Mouse (Mus musculus) myocyte (in vitro differentiated cells): ENCODE measurements at regions not wholly inside any gene's neighbourhood (a gene's known extent, or its start where the extent isn't known, plus 50 kb on each side); places are given as distances from the start of the nearest gene placed in this dataset.

Source experiments
- H3K27me3 ChIP-seq: one replicate; pipeline ENCODE4 v1.6.1; 2011; ENCODE audit not compliant: control insufficient read depth, insufficient read depth, insufficient read length
- H3K36me3 ChIP-seq: one replicate; pipeline ENCODE4 v1.6.1; 2011; ENCODE audit not compliant: control insufficient read depth, insufficient read depth
- H3K4me2 ChIP-seq: one replicate; pipeline ENCODE4 v1.6.1; 2011; ENCODE audit warnings: low read depth, control low read depth
- H3K4me3 ChIP-seq: one replicate; pipeline ENCODE4 v1.5.1; 2011; ENCODE audit warnings: mild to moderate bottlenecking, control low read depth, moderate library complexity
- H3K79me2 ChIP-seq: one replicate; pipeline ENCODE4 v1.6.1; 2011; ENCODE audit not compliant: control insufficient read depth, insufficient read depth
- H3ac ChIP-seq: one replicate; pipeline ENCODE4 v1.6.1; 2011; ENCODE audit not compliant: control insufficient read depth, insufficient read length
- CEBPB ChIP-seq: IDR thresholded peaks from 2 replicates; pipeline ENCODE4 v1.6.1; 2011; ENCODE audit warnings: mild to moderate bottlenecking, moderate library complexity; ENCODE audit not compliant: poor library complexity, insufficient read depth, severe bottlenecking
- E2F4 ChIP-seq: IDR thresholded peaks from one replicate; pipeline ENCODE4 v1.6.1; 2011; ENCODE audit warnings: mild to moderate bottlenecking, control low read depth, moderate library complexity; ENCODE audit not compliant: insufficient read depth
- MAX ChIP-seq: IDR thresholded peaks from one replicate; pipeline ENCODE4 v1.6.1; 2011; ENCODE audit warnings: low read depth, mild to moderate bottlenecking, control low read depth
- MYOD1 ChIP-seq, 3 experiments: IDR thresholded peaks; one replicate each; pipeline ENCODE4 v1.6.1; 2011; ENCODE audit warnings: control low read depth in 2 of 3, low read depth in 2 of 3, mild to moderate bottlenecking in 2 of 3, moderate library complexity in 1 of 3; ENCODE audit not compliant: insufficient read length in 2 of 3, control insufficient read depth in 1 of 3
- MYOG ChIP-seq, 3 experiments: IDR thresholded peaks; one replicate each; pipeline ENCODE4 v1.6.1; 2011; ENCODE audit warnings: control low read depth in 2 of 3, low read depth in 2 of 3, mild to moderate bottlenecking in 2 of 3; ENCODE audit not compliant: insufficient read length in 2 of 3, control insufficient read depth in 1 of 3, insufficient read depth in 1 of 3
- POLR2A ChIP-seq: IDR thresholded peaks from one replicate; pipeline ENCODE4 v1.6.1; 2011; ENCODE audit warnings: low read depth, mild to moderate bottlenecking, control low read depth, moderate library complexity; ENCODE audit not compliant: insufficient read length
- POLR2AphosphoS2 ChIP-seq: IDR thresholded peaks from one replicate; pipeline ENCODE4 v1.6.1; 2011; ENCODE audit warnings: low read depth, control low read depth; ENCODE audit not compliant: insufficient read length
- REST ChIP-seq: IDR thresholded peaks from one replicate; pipeline ENCODE4 v1.6.1; 2011; ENCODE audit warnings: mild to moderate bottlenecking, control low read depth, moderate library complexity; ENCODE audit not compliant: insufficient read depth, insufficient read length
- SRF ChIP-seq: IDR thresholded peaks from one replicate; pipeline ENCODE4 v1.6.1; 2011; ENCODE audit warnings: low read depth; ENCODE audit not compliant: control insufficient read depth, insufficient read length
- TCF12 ChIP-seq: IDR thresholded peaks from one replicate; pipeline ENCODE4 v1.6.1; 2011; ENCODE audit warnings: mild to moderate bottlenecking, control low read depth; ENCODE audit not compliant: poor library complexity, insufficient read depth, severe bottlenecking
- TCF3 ChIP-seq: IDR thresholded peaks from one replicate; pipeline ENCODE4 v1.6.1; 2011; ENCODE audit warnings: low read depth, control low read depth; ENCODE audit not compliant: insufficient read length
- USF1 ChIP-seq: IDR thresholded peaks from one replicate; pipeline ENCODE4 v1.6.1; 2011; ENCODE audit warnings: low read depth, mild to moderate bottlenecking, control low read depth, moderate library complexity

- H3K36me3 ChIP-seq = no peaks in the 10 kb centered on the region
- no peaks in the 10 kb centered on the region for H3K27me3 ChIP-seq
- no peaks in the 10 kb centered on the region for H3K79me2 ChIP-seq
- TF ChIP-seq TCF3 = no peak
- no peak for TF ChIP-seq TCF12
- no peak for TF ChIP-seq MAX
- no peak for TF ChIP-seq CEBPB
- TF ChIP-seq MYOG (IDR thresholded peaks at IDR 0.05; ENCODE audit: control insufficient read depth in 1 of 3, insufficient read depth in 1 of 3, insufficient read length in 2 of 3, low read depth in 2 of 3) = no peak
- no peak for TF ChIP-seq SRF
- TF ChIP-seq REST = no peak
- no peak for TF ChIP-seq USF1
- no peak for TF ChIP-seq MYOD1 (IDR thresholded peaks at IDR 0.05; ENCODE audit: control insufficient read depth in 1 of 3, insufficient read length in 2 of 3, low read depth in 2 of 3)
- TF ChIP-seq E2F4 = no peak
- TF ChIP-seq POLR2AphosphoS2 = no peak
- TF ChIP-seq POLR2A = no peak
- no peak overlapping the region for H3K4me3 ChIP-seq
- no peak overlapping the region for H3ac ChIP-seq
- H3K4me2 ChIP-seq = no peak overlapping the region
Observed at GRCm38 (mm10) chr10:111594651-111595050, 88.6 kb downstream of the Phlda1 start.

GRCm38 (mm10) chr10:111595513-111595995 lies 89.5 kb downstream of the Phlda1 start:
- Histone ChIP-seq H3K27me3 (no peaks in the 10 kb centered on the region), H3K36me3 (no peaks in the 10 kb centered on the region), H3ac (no peak overlapping the region), H3K79me2 (no peaks in the 10 kb centered on the region), H3K4me3 (no peak overlapping the region), H3K4me2 (no peak overlapping the region)
- TF ChIP-seq POLR2A (no peak), SRF (no peak), MYOG (IDR thresholded peaks at IDR 0.05; ENCODE audit: control insufficient read depth in 1 of 3, insufficient read depth in 1 of 3, insufficient read length in 2 of 3, low read depth in 2 of 3) (peak in 1 of 3 experiments; percentile 48)

- TF ChIP-seq MYOD1 (IDR thresholded peaks at IDR 0.05; ENCODE audit: control insufficient read depth in 1 of 3, insufficient read length in 2 of 3, low read depth in 2 of 3) (no peak), POLR2A (no peak), CEBPB (no peak), POLR2AphosphoS2 (no peak), SRF (no peak), USF1 (no peak), MYOG (IDR thresholded peaks at IDR 0.05; ENCODE audit: control insufficient read depth in 1 of 3, insufficient read depth in 1 of 3, insufficient read length in 2 of 3, low read depth in 2 of 3) (no peak), TCF12 (no peak)
- Histone ChIP-seq H3K27me3 (no peaks in the 10 kb centered on the region), H3K4me2 (no peak overlapping the region), H3K36me3 (no peaks in the 10 kb centered on the region), H3K79me2 (no peaks in the 10 kb centered on the region), H3ac (no peak overlapping the region), H3K4me3 (no peak overlapping the region)
Observed at GRCm38 (mm10) chr10:111598650-111599049, 92.6 kb downstream of the Phlda1 start.

GRCm38 (mm10) chr10:111599297-111600250 lies 93.5 kb downstream of the Phlda1 start:
- no peaks in the 10 kb centered on the region for H3K36me3 ChIP-seq
- H3K4me2 ChIP-seq = peak overlapping the region; percentile 70
- H3K79me2 ChIP-seq = no peaks in the 10 kb centered on the region
- no peak overlapping the region for H3K4me3 ChIP-seq
- TF ChIP-seq MYOG (IDR thresholded peaks at IDR 0.05; ENCODE audit: control insufficient read depth in 1 of 3, insufficient read depth in 1 of 3, insufficient read length in 2 of 3, low read depth in 2 of 3) (peak in 1 of 3 experiments; percentile 5), USF1 (no peak)
- no peak overlapping the region for H3ac ChIP-seq
- no peaks in the 10 kb centered on the region for H3K27me3 ChIP-seq

- no peak for TF ChIP-seq MYOD1 (IDR thresholded peaks at IDR 0.05; ENCODE audit: control insufficient read depth in 1 of 3, insufficient read length in 2 of 3, low read depth in 2 of 3)
- no peak for TF ChIP-seq SRF
- TF ChIP-seq POLR2AphosphoS2 = no peak
- TF ChIP-seq REST = no peak
- Histone ChIP-seq H3K4me2 (peak overlapping the region; percentile 70), H3K4me3 (no peak overlapping the region), H3K27me3 (no peaks in the 10 kb centered on the region), H3K36me3 (no peaks in the 10 kb centered on the region), H3ac (no peak overlapping the region), H3K79me2 (no peaks in the 10 kb centered on the region)
Observed at GRCm38 (mm10) chr10:111600251-111600620, 94.2 kb downstream of the Phlda1 start.
